Mouse (Mus musculus): ENCODE measurements around the gene Spata31d1d.
"Not testable (repeated sequence)": the region's sequence is repeated elsewhere in the genome, so short reads cannot be mapped to it uniquely, and the experiment has no call there.

Spata31d1d gene

DNA sequence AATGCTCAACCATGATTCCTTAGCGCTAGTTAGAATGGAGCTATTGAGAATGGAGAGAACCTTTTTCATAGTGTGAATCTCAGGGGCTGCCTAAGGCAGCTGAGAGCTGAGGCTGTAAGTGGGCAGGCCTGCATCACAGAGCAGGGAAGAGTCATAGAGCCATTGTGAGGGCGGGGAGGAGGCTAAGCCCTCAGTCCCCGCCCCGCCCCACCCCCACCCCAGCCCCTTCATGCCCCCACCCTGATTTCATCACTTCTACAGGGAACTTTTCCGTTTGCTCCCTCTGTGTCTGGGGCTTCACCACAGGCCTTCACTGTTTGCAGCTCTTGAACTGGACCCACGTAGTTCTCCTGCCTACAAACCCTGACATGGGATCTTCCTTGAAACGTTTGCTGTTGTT, at the start of gene Spata31d1d:
Gene Spata31d1d, minus strand, starts transcription at position 101 of the 400 bp plus-strand sequence.
- DNase-seq (ENCODE audit: low spot score in 2 of 2): no peak

DNA sequence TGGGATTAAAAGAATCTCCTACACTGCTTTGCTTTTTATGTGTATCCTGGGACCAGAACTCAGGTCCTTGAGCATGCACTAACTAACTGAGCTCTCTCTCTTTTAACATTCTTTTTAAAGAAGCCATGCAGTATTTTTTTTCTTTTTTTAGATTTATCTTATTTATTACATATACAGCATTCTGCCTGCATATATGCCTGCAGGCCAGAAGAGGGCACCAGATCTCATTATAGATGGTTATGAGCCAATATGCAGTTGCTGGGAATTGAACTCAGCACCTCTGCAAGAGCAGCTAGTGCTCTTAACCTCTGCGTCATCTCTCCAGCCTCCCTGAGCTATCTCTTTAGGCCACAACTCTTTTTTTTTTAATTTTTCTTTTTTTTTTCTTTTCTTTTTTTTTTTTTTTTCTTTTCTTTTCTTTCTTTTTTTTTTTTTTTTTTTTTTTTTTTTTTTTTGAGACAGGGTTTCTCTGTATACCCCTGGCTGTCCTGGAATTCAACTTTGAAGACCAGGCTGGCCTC, 48.3 kb upstream of the Spata31d1d start:
- not testable (repeated sequence) for DNase-seq (ENCODE audit: low spot score in 2 of 2)

DNA sequence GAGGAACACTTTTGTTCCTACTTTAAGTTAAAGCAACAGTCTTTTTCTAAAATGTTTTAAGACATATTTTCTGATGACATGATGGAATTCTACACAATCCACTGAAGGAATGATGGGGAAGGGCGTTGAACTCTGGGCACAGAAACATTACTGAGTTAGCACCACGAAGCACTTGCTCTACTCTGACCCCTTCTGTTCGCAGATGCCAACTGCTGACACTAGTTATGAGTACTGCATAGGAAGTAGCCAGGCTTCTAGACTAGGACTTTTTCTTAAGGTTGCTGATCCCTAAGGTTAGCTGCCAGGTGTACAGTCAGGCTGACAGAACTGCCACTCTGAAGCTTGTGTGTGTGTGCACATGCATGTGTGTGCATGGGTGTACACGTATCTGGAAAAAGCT, 47.7 kb upstream of the Spata31d1d start:
- no peak for DNase-seq (ENCODE audit: low spot score in 2 of 2)

DNA sequence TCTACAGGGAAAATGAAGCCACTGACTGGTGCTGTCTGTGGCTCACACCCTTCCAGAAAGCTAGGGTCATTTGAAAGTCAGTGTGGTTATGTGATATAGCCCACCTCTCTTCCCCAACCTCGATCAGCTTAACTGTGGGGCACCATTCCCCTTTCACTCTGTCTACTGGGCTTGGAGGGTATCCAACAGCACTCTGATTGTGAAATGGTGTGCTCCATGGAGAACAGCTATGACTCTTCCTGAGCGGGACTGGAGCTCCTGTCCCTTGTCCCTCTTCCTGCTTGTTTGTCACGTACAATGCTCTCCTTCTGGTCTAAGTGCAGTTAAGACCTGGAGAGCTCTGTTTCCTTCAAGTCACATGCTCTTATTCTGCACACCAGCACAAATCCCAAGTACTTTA, 43.6 kb upstream of the Spata31d1d start:
- no peak for DNase-seq (ENCODE audit: low spot score in 2 of 2)

DNA sequence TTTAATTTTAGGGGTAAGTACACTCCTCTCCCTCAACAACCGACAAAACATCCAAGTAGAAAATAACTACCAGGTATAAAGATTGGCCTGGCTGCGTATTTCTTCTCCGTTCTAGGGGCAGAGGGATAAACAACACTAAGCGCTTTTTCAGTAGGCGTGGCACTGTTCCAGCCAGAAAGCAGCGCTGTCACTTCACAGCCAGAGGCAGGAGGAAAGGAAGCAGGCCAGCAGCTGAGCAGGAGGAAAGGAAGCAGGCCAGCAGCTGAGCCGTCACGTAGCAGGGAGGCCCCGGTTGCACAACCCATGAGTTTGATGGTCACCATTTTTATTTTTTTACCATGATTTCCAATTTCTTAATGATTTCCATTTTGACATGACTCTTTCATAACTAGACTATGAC, 39.7 kb upstream of the Spata31d1d start:
- peak; percentile 83 to 85 for DNase-seq (ENCODE audit: low spot score in 2 of 2)

DNA sequence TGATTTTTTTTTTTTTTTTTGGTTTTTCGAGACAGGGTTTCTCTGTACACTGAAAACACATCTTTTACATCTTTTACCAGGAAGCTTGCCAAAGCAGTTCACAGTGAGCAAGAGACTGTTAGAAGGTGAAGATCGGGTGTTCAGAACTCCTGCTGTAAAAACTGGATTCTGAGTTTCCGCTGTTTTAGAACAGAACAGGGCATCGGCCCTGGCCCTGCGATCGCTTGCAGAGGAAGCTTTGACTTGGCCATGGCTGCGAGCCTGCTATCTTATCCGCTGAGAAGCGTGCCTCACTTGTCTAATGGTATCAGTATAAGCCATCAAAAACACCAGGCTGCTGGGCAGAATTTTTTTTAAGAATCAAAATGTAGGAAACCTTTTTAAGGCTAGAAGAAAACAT, 39.3 kb upstream of the Spata31d1d start:
- DNase-seq (ENCODE audit: low spot score in 2 of 2): no peak

DNA sequence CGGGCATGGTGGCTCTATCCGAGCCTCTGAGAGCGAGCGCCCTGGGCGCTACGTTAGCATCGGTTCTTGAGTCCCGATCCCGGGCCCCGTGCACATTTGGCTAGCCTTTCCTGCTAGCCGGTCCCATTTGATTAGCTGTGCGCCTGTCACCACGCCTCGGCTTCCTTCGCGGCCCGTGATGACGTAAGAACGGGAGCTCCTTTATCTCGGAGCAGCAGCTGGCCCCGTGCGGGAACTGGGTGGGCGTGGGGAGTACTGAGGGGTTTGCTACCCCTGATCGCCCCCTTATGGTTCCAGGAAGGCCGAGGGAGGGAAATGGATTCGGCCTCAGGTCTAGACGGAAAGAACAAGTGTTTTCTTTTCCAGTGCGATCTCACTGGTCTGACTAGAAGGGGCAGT, 38.6 kb upstream of the Spata31d1d start:
- peak; percentile 93 to 94 for DNase-seq (ENCODE audit: low spot score in 2 of 2)

DNA sequence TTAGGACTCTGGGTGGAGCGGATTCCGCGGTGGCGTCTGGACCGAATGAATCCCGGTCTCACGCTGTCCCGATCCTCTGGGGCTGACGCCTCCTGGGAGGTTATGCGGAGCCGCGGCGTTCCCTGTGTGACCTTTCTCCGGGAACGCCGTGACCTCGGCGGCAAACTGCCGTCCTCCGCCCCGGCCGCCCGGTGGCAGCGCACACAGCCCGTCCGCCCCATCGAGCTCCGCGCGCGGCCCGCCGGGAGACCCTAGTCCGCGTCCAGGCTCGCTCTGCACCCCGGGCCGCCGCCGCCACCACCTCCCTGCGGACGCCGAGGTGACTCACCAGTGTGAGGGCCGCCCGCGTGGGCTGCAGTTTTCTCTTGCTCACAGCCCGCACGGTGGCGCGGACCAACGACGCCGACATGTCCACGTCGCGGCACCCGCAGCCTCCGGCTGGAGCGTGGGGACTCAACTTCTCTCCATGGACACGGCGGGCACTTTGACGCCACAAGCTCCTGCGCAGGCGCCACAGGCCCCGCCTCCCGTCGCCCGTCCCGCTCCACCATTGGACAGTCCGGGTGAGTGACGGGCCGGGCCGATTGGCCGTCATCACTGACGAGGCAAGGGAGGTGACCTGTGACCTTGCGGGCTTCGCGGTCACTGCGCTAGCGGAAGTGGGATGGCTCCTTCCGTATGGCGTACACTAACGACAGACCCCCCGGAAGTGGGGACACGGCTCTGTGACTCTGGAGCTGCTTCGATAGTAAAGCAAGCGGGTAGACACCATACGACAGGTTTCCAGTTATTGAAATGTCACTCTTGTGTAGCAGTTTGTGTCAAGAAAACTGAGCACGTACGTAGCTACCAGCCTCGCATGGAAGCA, 38.0 kb upstream of the Spata31d1d start, which contains the start of gene Isca1:
Gene Isca1, minus strand, starts transcription at position 515 of the 868 bp plus-strand sequence.
- peak; percentile 100 for DNase-seq (ENCODE audit: low spot score in 2 of 2)

DNA sequence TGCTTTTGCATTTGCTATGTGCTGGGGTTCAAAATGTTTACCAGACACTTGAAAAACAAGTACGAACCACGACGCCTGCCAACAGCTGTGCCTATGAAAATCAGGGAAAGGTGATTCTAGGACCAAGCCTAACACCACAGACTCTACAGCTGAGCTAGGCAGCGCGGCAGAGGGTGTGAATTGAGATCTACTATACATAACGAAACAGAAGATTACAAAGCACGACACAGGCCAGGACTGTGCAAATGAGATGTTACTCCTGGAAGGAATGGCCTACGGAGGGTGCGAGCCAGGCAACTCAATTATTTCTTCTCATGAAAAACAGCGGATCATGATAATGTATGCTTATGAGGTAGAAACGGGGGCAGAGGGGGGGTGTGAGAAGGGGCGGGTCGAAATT, 37.0 kb upstream of the Spata31d1d start:
- DNase-seq (ENCODE audit: low spot score in 2 of 2): no peak

DNA sequence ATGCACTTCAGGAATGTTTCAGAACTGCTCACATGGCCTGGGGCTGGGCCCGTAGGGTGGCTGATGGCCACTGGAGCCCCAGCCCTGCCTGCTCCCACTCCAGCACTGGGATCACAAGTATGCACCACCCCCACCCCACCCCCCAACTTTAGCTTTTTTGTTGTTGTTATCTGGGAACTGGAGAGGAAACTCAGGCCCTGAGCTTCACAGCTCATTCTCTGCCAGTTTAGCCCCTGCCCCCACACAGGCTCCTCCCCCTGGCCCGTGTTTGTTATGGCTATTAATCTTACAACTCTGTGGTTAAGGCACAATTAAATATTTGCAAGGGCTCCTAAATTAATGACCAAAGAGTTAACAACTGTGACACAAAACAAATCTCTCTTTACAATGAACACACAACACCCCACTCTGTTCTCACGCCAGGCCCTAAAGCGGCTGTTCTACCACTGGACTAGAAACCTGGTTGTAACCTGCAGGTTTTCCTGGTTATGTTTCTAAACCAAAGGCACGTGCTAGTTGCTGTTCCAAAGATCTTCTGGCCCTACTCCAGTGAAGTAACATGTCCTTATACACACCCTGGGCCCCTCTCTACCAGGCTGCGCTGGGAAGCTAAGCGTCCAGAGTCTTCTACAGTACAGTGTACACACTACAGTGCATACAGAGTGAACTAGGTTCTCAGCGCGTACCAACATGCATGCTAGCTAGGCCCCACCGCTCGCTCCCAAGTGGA, 35.4 kb upstream of the Spata31d1d start:
- no peak for DNase-seq (ENCODE audit: low spot score in 2 of 2)

DNA sequence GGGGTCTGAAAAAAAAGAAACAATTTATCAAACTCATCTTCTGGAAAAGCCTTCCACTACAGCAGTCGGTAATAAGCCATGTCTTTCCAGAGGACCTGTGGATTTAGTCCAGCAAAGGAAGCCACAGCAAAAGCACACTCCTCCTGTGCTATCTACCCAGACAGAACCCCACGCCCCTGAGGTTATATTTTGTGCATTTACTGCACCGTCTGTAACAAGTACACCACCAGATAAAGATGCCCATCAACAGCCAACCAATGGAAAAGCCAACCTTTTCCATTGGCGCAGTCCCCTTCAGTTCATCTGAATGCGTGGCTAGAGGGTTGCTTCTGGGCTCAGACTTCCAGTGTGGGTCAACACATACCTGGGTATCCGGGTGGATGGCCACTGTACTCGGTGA, 31.2 kb upstream of the Spata31d1d start:
- no peak for DNase-seq (ENCODE audit: low spot score in 2 of 2)

DNA sequence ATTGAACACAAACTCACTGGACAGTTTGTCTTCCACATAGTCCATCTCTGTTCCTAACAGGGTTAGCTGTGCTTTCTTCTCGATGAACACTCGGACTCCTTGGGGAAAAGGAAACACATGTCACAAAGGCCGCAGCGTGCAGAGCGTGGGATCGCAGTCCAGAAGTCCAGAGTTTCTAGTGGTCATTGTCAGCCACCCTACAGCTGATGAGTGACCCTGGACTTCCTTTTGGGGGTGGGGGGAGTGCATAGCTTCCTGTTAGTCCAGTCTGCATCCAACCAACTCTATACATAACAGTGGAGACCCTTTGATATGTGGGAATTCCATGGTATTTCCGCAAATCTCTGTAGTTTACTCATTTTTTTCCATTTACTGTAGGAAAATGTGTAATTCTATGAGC, 25.4 kb upstream of the Spata31d1d start:
- no peak for DNase-seq (ENCODE audit: low spot score in 2 of 2)

DNA sequence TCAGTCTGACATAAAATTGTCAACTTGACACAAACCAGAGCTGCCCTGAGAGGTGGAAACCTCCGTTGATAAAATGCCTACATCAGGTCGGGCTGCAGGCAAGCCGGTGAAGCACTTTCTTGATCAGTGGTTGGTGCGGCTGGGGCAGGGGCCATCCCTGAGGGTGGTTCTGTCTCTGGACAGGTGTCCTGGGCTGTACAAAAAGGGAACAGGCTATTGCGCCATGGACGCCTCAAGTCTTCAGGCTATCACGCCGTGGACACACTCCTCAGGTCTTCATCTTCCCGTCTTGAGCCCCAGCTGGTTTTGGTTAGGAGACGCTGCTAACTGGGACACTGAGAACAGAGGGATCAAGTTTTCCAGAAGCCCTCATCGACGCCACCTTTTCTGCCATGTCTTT, 18.8 kb upstream of the Spata31d1d start:
- no peak for DNase-seq (ENCODE audit: low spot score in 2 of 2)

DNA sequence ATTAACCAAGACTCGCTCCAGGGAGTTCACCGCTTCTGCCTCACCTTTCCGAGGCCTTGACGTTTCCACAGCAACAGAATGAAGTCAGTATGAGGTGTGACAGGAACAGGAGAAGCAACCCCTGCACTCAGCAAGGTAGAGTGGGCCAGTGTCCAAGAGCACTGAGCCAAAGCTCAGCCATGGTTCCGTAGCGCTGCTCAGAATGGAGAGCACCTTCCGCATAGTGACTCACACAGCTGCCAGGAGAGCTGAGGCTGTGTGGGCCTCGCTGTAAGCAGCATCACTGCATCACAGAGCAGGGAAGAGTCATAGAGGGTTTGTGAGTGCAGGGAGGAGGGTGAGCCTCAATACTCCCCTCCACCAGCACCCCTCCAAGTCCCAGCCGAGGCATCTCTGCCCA, 15.2 kb upstream of the Spata31d1d start, which contains the start of gene 1700014D04Rik:
Gene 1700014D04Rik, minus strand, starts transcription at position 42 of the 400 bp plus-strand sequence.
- peak in 1 of 2 experiments; percentile 47 for DNase-seq (ENCODE audit: low spot score in 2 of 2)

DNA sequence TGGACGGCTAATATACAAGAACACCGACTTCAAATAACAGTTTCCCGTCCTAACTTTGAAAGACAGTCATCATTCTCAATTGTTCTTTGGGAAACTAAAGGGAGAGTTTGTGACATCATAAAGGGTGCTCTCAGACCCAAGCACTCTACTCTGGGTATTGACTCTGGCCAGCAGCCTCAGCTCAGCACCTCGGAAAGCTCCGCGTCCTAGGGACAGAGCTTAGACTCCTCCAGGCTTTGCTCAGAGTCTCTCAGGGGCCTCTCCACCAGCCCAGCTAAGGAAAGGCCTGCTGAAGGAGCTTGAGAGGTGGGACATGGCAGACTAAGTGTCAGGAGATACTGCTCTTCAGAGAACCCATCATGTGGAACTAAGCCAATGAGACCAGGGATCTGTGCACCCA, 14.6 kb upstream of the Spata31d1d start:
- no peak for DNase-seq (ENCODE audit: low spot score in 2 of 2)

DNA sequence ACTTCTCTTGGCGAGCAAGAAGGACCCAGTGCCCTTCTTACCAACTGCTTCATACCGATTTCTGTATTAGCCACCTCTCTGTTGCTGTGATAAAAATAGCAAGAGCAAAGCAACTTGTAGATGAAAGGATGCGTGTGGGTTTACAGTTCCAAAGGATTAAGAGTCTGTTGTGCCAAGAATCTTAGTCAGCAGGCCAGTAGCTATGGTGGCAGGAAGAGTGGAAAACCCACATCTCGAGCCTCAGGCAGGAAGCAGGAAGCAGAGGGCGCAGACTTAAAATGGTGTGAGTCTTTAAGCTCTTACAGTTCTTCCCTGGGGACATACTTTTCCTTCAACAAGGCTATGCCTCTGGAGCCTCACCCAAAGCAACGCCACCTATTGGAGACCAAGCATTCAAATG, 13.9 kb upstream of the Spata31d1d start:
- no peak for DNase-seq (ENCODE audit: low spot score in 2 of 2)

DNA sequence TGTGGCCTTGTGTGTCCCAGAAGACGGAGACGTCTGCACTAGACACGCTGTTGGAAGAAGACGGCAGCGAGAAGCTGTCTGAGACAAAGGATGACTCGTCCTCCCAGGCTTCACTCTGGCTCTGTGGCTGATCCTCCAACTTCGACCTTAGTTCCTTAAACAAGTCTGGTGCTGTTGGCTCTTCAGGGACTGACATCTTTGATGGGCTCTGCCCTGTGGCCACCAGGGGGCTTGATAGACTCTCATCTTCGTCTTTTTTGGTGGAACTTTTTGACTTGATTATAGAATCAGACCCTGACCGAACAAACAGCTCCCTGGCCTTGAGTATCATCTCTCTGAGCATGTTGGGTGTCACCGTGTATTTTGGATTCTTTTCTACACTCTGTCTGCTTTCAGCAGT, 10.1 kb upstream of the Spata31d1d start:
- no peak for DNase-seq (ENCODE audit: low spot score in 2 of 2)

DNA sequence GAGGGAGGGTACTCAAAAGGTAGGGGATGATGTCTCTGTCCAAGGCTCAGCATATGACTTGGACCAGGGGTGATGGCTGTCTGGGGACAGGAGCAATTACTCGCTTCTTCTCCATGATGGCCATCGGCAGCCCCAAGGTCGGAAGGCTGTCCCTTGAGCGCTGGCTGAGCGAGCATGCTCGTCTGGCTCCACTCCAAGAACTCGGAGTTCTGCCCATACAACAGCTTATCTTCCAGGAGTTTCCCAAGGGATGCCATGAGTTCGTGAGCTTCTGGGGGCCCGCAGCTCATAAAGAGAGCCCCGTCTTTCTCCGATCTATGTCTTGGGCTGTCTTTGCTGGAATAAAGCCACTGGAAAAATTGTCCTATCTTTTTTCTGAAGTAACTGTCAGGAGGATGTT, 9.5 kb upstream of the Spata31d1d start:
- DNase-seq (ENCODE audit: low spot score in 2 of 2): no peak

DNA sequence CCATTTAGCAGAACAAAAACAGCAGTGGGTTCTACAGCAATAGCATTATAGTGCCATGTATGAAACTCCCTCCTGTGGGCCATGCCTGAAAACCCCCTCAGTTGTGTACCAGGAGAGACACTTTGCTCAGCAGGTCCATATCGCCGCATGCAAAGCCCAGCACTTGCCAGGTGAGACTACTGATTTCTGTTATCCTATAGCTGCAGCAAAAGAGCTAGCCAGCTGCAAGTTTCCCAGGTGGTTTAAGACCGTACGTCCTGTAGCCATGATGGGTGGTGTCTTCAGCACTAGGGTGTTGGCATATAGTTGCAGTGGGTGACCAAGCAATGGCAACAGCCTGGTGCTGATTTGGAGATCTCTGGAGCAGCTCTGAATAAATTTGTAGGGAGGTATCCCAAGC, 7.8 kb upstream of the Spata31d1d start:
- DNase-seq (ENCODE audit: low spot score in 2 of 2): no peak

DNA sequence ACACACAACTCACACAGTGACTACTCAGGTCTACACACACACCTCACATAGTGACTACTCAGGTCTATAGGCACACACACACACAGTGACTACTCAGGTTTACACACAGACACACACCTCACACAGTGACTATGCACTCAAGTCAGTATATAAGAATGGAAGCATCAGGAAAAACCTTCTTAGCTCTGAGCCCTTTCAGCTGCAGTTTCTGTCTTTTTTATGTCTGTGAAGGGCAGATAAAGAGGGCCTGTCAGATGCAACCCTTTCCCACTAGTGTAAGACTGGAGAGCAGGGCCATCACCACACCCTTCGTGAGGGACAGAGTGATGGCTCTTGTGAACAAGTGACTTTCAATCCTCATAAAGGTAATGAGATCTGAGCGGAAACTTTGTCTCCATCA, 6.9 kb upstream of the Spata31d1d start:
- DNase-seq (ENCODE audit: low spot score in 2 of 2): no peak

DNA sequence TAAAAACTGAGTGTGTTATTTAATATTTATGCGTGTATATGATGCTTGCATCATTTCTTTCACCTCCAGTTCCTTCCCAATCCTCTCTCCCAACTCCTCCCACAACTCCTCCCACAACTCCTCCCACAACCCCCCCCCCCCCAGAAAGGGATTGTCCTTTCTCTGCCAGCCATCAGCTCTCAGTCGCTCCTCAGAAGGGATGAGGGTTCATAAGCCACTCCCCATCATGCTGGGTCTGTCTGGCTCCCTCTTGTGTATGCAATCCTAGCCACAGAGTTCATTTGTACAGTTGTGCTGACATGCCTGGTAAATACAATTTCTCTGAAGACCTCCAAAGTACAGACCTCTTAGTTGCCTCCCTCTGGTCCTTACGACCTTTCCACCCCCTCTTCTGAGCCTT, 3.6 kb upstream of the Spata31d1d start:
- no peak for DNase-seq (ENCODE audit: low spot score in 2 of 2)

DNA sequence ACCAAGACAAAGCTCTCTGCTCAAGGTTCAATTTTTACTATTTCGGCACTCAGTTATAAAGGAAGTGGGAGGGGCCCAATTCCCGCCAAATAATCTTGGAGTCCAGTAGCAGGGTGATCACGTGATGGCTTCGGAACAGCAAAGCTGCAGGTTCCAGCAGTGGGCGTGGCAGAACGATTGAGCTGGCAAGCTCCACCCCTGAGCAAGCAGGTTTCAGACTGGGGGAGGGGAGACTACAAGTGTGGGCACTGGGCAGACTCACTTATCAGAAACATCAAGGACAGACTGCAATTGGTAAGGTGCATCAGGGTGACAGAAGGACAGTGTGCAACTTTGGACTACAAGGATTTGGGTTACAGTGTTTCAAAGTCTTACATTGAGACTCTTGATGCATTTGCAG, 2.8 kb upstream of the Spata31d1d start:
- DNase-seq (ENCODE audit: low spot score in 2 of 2): not testable (repeated sequence)

DNA sequence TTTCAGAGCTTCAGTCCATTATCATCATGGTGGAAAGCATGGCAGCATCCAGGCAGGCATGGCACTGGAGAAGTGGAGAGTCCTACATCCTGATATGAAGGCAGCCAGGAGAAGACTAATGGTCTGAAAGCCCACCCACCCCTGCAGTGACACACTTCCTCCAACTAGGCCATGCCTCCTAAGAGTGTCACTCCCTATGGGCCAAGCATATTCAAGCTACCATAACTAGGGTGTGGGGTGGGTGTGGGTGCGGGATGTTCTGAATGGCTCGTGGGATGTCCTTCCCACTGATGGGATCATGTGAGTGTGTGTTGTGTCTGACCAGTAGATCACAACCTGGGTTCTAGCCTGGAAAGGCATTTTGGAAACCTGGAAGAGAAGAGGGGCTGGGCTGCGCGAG, 2.4 kb upstream of the Spata31d1d start:
- DNase-seq (ENCODE audit: low spot score in 2 of 2): no peak
